Mouse (Mus musculus): ENCODE measurements at regions not wholly inside any gene's neighbourhood (a gene's known extent, or its start where the extent isn't known, plus 50 kb on each side); places are given as distances from the start of the nearest gene placed in this dataset.

GRCm38 (mm10) chr12:58581811-58582572, 312.9 kb upstream of the Clec14a start:
- DNase-seq (ENCODE audit: low spot score) = no peak

GRCm38 (mm10) chr12:58569056-58569455, 300.0 kb upstream of the Clec14a start:
- DNase-seq (ENCODE audit: low spot score) = no peak

- no peak for DNase-seq (ENCODE audit: low spot score)
These were observed 291.8 kb upstream of the Clec14a start for GRCm38 (mm10) chr12:58560840-58561239.

GRCm38 (mm10) chr12:58559833-58560232, 290.7 kb upstream of the Clec14a start:
- no peak for DNase-seq (ENCODE audit: low spot score)

GRCm38 (mm10) chr12:58557261-58557660, 288.2 kb upstream of the Clec14a start:
- no peak for DNase-seq (ENCODE audit: low spot score)

GRCm38 (mm10) chr12:58556741-58557140, 287.7 kb upstream of the Clec14a start:
- DNase-seq (ENCODE audit: low spot score) = no peak

GRCm38 (mm10) chr12:58556060-58556459, 287.0 kb upstream of the Clec14a start:
- DNase-seq (ENCODE audit: low spot score) = no peak

GRCm38 (mm10) chr12:58550859-58551761, 282.0 kb upstream of the Clec14a start:
- no peak for DNase-seq (ENCODE audit: low spot score)

- DNase-seq (ENCODE audit: low spot score) = no peak
These were observed 276.9 kb upstream of the Clec14a start for GRCm38 (mm10) chr12:58545832-58546538.

- DNase-seq (ENCODE audit: low spot score) = no peak
These were observed 275.8 kb upstream of the Clec14a start for GRCm38 (mm10) chr12:58544862-58545261.

GRCm38 (mm10) chr12:58538305-58538719, 269.2 kb upstream of the Clec14a start:
- no peak for DNase-seq (ENCODE audit: low spot score)

GRCm38 (mm10) chr12:58537833-58538232, 268.7 kb upstream of the Clec14a start:
- DNase-seq (ENCODE audit: low spot score) = no peak

GRCm38 (mm10) chr12:58536381-58536992, 267.4 kb upstream of the Clec14a start:
- no peak for DNase-seq (ENCODE audit: low spot score)

GRCm38 (mm10) chr12:58530306-58530705, 261.2 kb upstream of the Clec14a start:
- no peak for DNase-seq (ENCODE audit: low spot score)

GRCm38 (mm10) chr12:58516800-58517199, 247.7 kb upstream of the Clec14a start:
- no peak for DNase-seq (ENCODE audit: low spot score)

- DNase-seq (ENCODE audit: low spot score) = no peak
These were observed 244.9 kb upstream of the Clec14a start for GRCm38 (mm10) chr12:58513951-58514350.

- DNase-seq (ENCODE audit: low spot score) = no peak
These were observed 243.6 kb upstream of the Clec14a start for GRCm38 (mm10) chr12:58512645-58513044.

- DNase-seq (ENCODE audit: low spot score) = no peak
These were observed 235.2 kb upstream of the Clec14a start for GRCm38 (mm10) chr12:58504283-58504682.

GRCm38 (mm10) chr12:58474181-58474580, 205.1 kb upstream of the Clec14a start:
- DNase-seq (ENCODE audit: low spot score) = no peak

GRCm38 (mm10) chr12:58473511-58473910, 204.4 kb upstream of the Clec14a start:
- DNase-seq (ENCODE audit: low spot score) = no peak

GRCm38 (mm10) chr12:58460465-58460864, 191.4 kb upstream of the Clec14a start:
- DNase-seq (ENCODE audit: low spot score) = no peak

- no peak for DNase-seq (ENCODE audit: low spot score)
These were observed 185.7 kb upstream of the Clec14a start for GRCm38 (mm10) chr12:58454828-58455227.

All from embryo, embryonic 10 days (tissue).